Comparison of ENCODE assay signal across 9 mouse cellular contexts in the genomic region with DNA sequence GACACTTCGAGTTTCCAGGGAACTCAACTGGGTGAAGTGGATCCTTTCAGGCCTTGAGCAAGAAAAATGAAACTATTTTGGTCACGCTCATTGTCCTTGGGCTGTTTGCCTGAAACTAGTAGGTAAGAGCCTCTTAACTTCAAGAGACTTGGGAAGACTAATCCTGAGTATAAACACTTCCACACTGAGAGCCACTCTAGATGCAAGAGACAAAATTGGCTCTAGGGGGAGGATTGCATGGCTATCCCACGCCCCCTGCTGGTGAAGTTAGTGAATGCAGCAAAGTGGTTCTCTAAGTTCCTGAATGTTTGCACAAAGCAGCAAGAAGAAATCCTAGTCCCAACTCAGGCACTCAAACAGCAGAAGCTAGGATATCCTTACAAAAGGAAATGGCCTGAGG. TPM values are rescaled to one million over a fixed set of nuclear protein-coding genes. Genes with fewer than 3 reads are reported as not detected.
DNase-seq lines count a peak whose midpoint lies in the region; ATAC-seq and TF ChIP-seq lines count a peak whose summit lies in the region.
"Had no signal": no experiment of that assay in that cellular context is flagged by ENCODE, and none has a peak within 500 bp of the region (broad histone marks: within the 10 kb centered on the region; RNA-seq: fewer than 3 reads in every experiment).

No protein-coding gene starts in this region.

- peak; percentile 78 for TF ChIP-seq RAD21 in CH12.LX (IDR thresholded peaks at IDR 0.05; ENCODE audit: low read depth, low read length)

- TF ChIP-seq EP300 in CH12.LX (IDR thresholded peaks at IDR 0.05; ENCODE audit: low read length) = no peak

- H3K27me3 ChIP-seq in CH12.LX (replicated peaks) = no peaks in the 10 kb centered on the region
- no peaks in the 10 kb centered on the region for H3K27me3 ChIP-seq in embryonic facial prominence, embryonic 13.5 days
- H3K27me3 ChIP-seq: limb, embryonic 15.5 days had no signal

- peak; percentile 52 for DNase-seq in CH12.LX (ENCODE audit: extremely low read depth)
- peak; percentile 75 to 82 for DNase-seq in adrenal gland, postnatal 36 days
- peak; percentile 17 to 55 for DNase-seq in heart, adult 9 months (ENCODE audit: low spot score in 2 of 2)
- peak; percentile 57 to 83 for DNase-seq in kidney, postnatal 36 days
- peak; percentile 64 for DNase-seq in lung, adult 2 months
- peak; percentile 74 for DNase-seq in retina, postnatal 1 day
- peak; percentile 30 for DNase-seq in urinary bladder, adult 18-20 months (ENCODE audit: low spot score in 2 of 2)

- H3K9ac ChIP-seq in CH12.LX (ENCODE audit: insufficient read depth, low read depth) = no peak overlapping the region
- no peak overlapping the region for H3K9ac ChIP-seq in embryonic facial prominence, embryonic 13.5 days
- H3K9ac ChIP-seq: limb, embryonic 15.5 days had no signal

- TF ChIP-seq POLR2A in CH12.LX (IDR thresholded peaks at IDR 0.05; ENCODE audit: low read depth, low read length) = no peak
- TF ChIP-seq POLR2A in lung, adult 2 months (IDR thresholded peaks at IDR 0.05; ENCODE audit: borderline replicate concordance, extremely low read depth, low read depth, low read length) = no peak

- peak; percentile 47 to 85 for TF ChIP-seq CTCF in CH12.LX (conservative IDR thresholded peaks at IDR 0.05 in 1 of 2, IDR thresholded peaks at IDR 0.05 in 1 of 2; ENCODE audit: low read depth in 2 of 2, low read length in 2 of 2)
- TF ChIP-seq CTCF in lung, adult 2 months (IDR thresholded peaks at IDR 0.05; ENCODE audit: insufficient read depth, low read length) = peak; percentile 71

- dilution Hi-C loops in CH12.LX (cut with MboI; ENCODE audit: extremely low pct_ligation_motif_present, extremely low pct_unique_long_range_greater_than_20kb, low sequenced_read_pairs) = no loop called here

- no peak overlapping the region for H3K27ac ChIP-seq in CH12.LX (ENCODE audit: insufficient read depth, low read depth)
- H3K27ac ChIP-seq in embryonic facial prominence, embryonic 13.5 days = no peak overlapping the region
- H3K27ac ChIP-seq: limb, embryonic 15.5 days had no signal

- no peak overlapping the region for H3K4me2 ChIP-seq in CH12.LX (ENCODE audit: insufficient read depth, low read depth, poor library complexity, severe bottlenecking)
- H3K4me2 ChIP-seq in embryonic facial prominence, embryonic 13.5 days = 0 out of 2 replicates have a peak overlapping the region, but pooled peaks have one; percentile 17
- H3K4me2 ChIP-seq: limb, embryonic 15.5 days had no signal

- 38% methylated on average over 3 of the region's 3 CpGs for WGBS in embryonic facial prominence, embryonic 13.5 days
- WGBS in lung, adult 2 months = 33% methylated on average over 3 of the region's 3 CpGs

- H3K4me3 ChIP-seq in CH12.LX (replicated peaks in 1 of 3; ENCODE audit: low read depth in 2 of 3, low read length in 2 of 3, poor library complexity in 1 of 3) = no peak overlapping the region
- no peak overlapping the region for H3K4me3 ChIP-seq in embryonic facial prominence, embryonic 13.5 days
- no peak overlapping the region for H3K4me3 ChIP-seq in lung, adult 2 months (replicated peaks; ENCODE audit: extremely low read depth, low read depth, low read length)
- H3K4me3 ChIP-seq: limb, embryonic 15.5 days had no signal

- in situ Hi-C loops in CH12.LX (cut with MboI; ENCODE audit: low pct_ligation_motif_present, low pct_unique_long_range_greater_than_20kb, low sequenced_read_pairs) = loop anchor here (10.0 kb wide), 1 partner anchor 107 kb away; no protein-coding TSS in a partner anchor

- no peaks in the 10 kb centered on the region for H3K79me2 ChIP-seq in CH12.LX (replicated peaks; ENCODE audit: control insufficient read depth, extremely low read depth, insufficient read depth, poor library complexity, severe bottlenecking)

- ATAC-seq in embryonic facial prominence, embryonic 13.5 days (ENCODE audit: insufficient number of reproducible peaks, insufficient read depth, low FRiP score, low TSS enrichment, low read depth) = no peak

- peaks cover 0 to 1% of the 10 kb centered on the region in 2 experiments for H3K36me3 ChIP-seq in CH12.LX (replicated peaks in 1 of 2; ENCODE audit: control insufficient read depth in 1 of 2, insufficient read depth in 1 of 2, low read length in 1 of 2)
- H3K36me3 ChIP-seq in embryonic facial prominence, embryonic 13.5 days = no peaks in the 10 kb centered on the region
- H3K36me3 ChIP-seq: limb, embryonic 15.5 days had no signal

- H3K4me1 ChIP-seq in CH12.LX (ENCODE audit: control insufficient read depth in 1 of 2, insufficient read depth in 2 of 2) = peaks cover 0 to 6% of the 10 kb centered on the region in 2 experiments; a peak in 2 of 4 replicates
- H3K4me1 ChIP-seq in embryonic facial prominence, embryonic 13.5 days = no peaks in the 10 kb centered on the region
- no peaks in the 10 kb centered on the region for H3K4me1 ChIP-seq in lung, adult 2 months (ENCODE audit: control insufficient read depth, insufficient read depth, low read length)
- H3K4me1 ChIP-seq: limb, embryonic 15.5 days had no signal

- no peaks in the 10 kb centered on the region for H3K9me3 ChIP-seq in CH12.LX (replicated peaks; ENCODE audit: low read length)
- no peaks in the 10 kb centered on the region for H3K9me3 ChIP-seq in embryonic facial prominence, embryonic 13.5 days
- H3K9me3 ChIP-seq: limb, embryonic 15.5 days had no signal

TF ChIP-seq in CH12.LX, 34 proteins besides CTCF, POLR2A, EP300 and RAD21:
- no peak for TF ChIP-seq MYC (IDR thresholded peaks at IDR 0.05; ENCODE audit: low read depth, low read length)
- no peak for TF ChIP-seq MXI1 (IDR thresholded peaks at IDR 0.05; ENCODE audit: low read depth, low read length)
- TF ChIP-seq MAFK (IDR thresholded peaks at IDR 0.05; ENCODE audit: insufficient replicate concordance, low read length) = no peak
- TF ChIP-seq IRF4 (IDR thresholded peaks at IDR 0.05; ENCODE audit: low read depth, low read length) = no peak
- no peak for TF ChIP-seq BHLHE40 (IDR thresholded peaks at IDR 0.05; ENCODE audit: low read depth, low read length)
- TF ChIP-seq SMC3 (IDR thresholded peaks at IDR 0.05; ENCODE audit: low read depth, low read length) = peak; percentile 68

RNA-seq across cellular contexts. Expression of gene Rab33a, which starts 13.1 kb away (rescaled TPM):
- total RNA-seq in CH12.LX (2012; rRNA removed) (0.13 TPM in 1 of 2 replicates, not detected in the other), CH12.LX (2014; rRNA removed) (not detected in 2 replicates)
- polyA plus RNA-seq in CH12.LX (2012; ENCODE audit: insufficient read length, low read depth) = not detected in 2 replicates
- 10 to 100 TPM in 1 of 2 experiments, 1 to 10 TPM in 1; 7.9 to 25.9 TPM for total RNA-seq in adrenal gland, postnatal 36 days (2021)
- 6.2 and 6.7 TPM in 2 replicates for polyA plus RNA-seq in embryonic facial prominence, embryonic 13.5 days (2015; fragmentation: Nextera tagmentation; extraction: Ambion mirVana)
- 0.61 and 0.83 TPM in 2 replicates for polyA plus RNA-seq in lung, adult 2 months (2012; rRNA removed)

RNA-seq across cellular contexts. Expression of gene Aifm1, which starts 18.8 kb away (rescaled TPM):
- 32.7 and 46.3 TPM in 2 replicates for total RNA-seq in CH12.LX (2012; rRNA removed)
- total RNA-seq in CH12.LX (2014; rRNA removed) = 30.3 and 32.0 TPM in 2 replicates
- polyA plus RNA-seq in CH12.LX (2012; ENCODE audit: insufficient read length, low read depth) = 57.3 and 61.4 TPM in 2 replicates
- total RNA-seq in adrenal gland, postnatal 36 days (2021) = 100 to 1,000 TPM; 163 to 224 TPM
- polyA plus RNA-seq in embryonic facial prominence, embryonic 13.5 days (2015; fragmentation: Nextera tagmentation; extraction: Ambion mirVana) = 70.3 and 70.9 TPM in 2 replicates
- 4.3 and 10.6 TPM in 2 replicates for polyA plus RNA-seq in lung, adult 2 months (2012; rRNA removed)
